Mouse (Mus musculus) kidney, embryonic 14.5 days (tissue): ENCODE data around the gene Vipr2. TPM values are rescaled to one million over a fixed set of nuclear protein-coding genes. Genes with fewer than 3 reads are reported as not detected.

Source experiments
- ATAC-seq: fragments of 200-750 bp; cut with Nextera tagmentation; 2 replicates; pipeline ENCODE4 v1.8.0; 2017; ENCODE audit warnings: moderate number of reproducible peaks, mild to moderate bottlenecking, moderate TSS enrichment, moderate library complexity; ENCODE audit not compliant: low FRiP score, low TSS enrichment
- H3K27ac ChIP-seq: fragments of 300-500 bp; sonication (generic); 2 replicates; pipeline ENCODE4 v1.5.1; 2014; ENCODE audit warnings: low read depth, mild to moderate bottlenecking, low read length, moderate library complexity, mixed read lengths
- H3K27me3 ChIP-seq: fragments of 300-500 bp; sonication (generic); 2 replicates; pipeline ENCODE4 v1.6.1; 2014; ENCODE audit warnings: mild to moderate bottlenecking, low read length; ENCODE audit not compliant: control insufficient read depth, insufficient read depth
- H3K36me3 ChIP-seq: fragments of 300-500 bp; sonication (generic); 2 replicates; pipeline ENCODE4 v1.6.1; 2014; ENCODE audit warnings: low read length, mixed read lengths; ENCODE audit not compliant: control insufficient read depth, insufficient read depth
- H3K4me1 ChIP-seq: fragments of 300-500 bp; sonication (generic); 2 replicates; pipeline ENCODE4 v1.6.1; 2014; ENCODE audit warnings: low read length, mixed read lengths; ENCODE audit not compliant: control insufficient read depth, insufficient read depth
- H3K4me2 ChIP-seq: fragments of 300-500 bp; sonication (generic); replicated peaks from 2 replicates; pipeline ENCODE4 v1.6.1; 2014; ENCODE audit warnings: low read depth, mild to moderate bottlenecking, low read length
- H3K4me3 ChIP-seq: fragments of 300-500 bp; sonication (generic); 2 replicates; pipeline ENCODE4 v1.5.1; 2014; ENCODE audit warnings: mild to moderate bottlenecking, low read length
- H3K9ac ChIP-seq: fragments of 300-500 bp; sonication (generic); 2 replicates; pipeline ENCODE4 v1.6.1; 2014; ENCODE audit warnings: low read depth, mild to moderate bottlenecking, low read length, moderate library complexity
- H3K9me3 ChIP-seq: fragments of 300-500 bp; sonication (generic); 2 replicates; pipeline ENCODE4 v1.6.1; 2016; ENCODE audit warnings: low read length; ENCODE audit not compliant: control insufficient read depth
- WGBS: fragments of 180-500 bp; shearing (Covaris S2); extraction: QIAGEN DNeasy Blood & Tissue Kit; methylation state at CpG from one replicate; pipeline ENCODE4 v1.1.7; 2014; 5-methylcytosine and 5-hydroxymethylcytosine counted together
- polyA plus RNA-seq: library from polyadenylated mRNA; unstranded; fragments of >200 nt; fragmentation: Nextera tagmentation; extraction: Ambion mirVana; gene quantifications from 2 replicates; pipeline ENCODE4 v1.2.1, GENCODE M21; 2014

Vipr2 gene
- polyA plus RNA-seq, 1 experiment from 2014 or later, result 1.4 TPM

DNA sequence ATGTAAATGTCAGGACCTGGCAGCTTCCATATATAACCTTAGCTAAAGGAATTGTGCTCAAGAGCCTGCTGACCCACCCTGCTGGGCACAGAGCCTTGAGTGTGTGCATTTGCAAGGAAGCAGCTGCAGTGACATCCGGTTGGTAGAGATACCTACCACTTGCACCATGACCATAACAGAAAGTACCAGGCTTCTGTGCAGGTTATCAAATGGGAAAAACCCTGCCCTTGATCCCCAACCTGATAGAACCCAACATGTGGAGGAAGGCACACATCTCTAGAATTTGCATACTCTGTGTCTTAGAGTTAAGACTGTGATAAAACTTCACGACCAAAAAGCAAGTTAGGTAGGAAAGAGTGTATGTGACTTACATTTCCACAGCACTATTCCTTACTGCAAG lies 63.1 kb downstream of the Vipr2 start:
- 87% methylated on average over 2 of the region's 2 CpGs for WGBS
- H3K36me3 ChIP-seq, result no peaks in the 10 kb centered on the region
- no peak overlapping the region for H3K4me3 ChIP-seq
- H3K27ac ChIP-seq, result no peak overlapping the region
- no peak overlapping the region for H3K9ac ChIP-seq
- ATAC-seq, result no peak
- no peaks in the 10 kb centered on the region for H3K4me1 ChIP-seq
- no peak overlapping the region for H3K4me2 ChIP-seq
- H3K27me3 ChIP-seq, result no peaks in the 10 kb centered on the region
- H3K9me3 ChIP-seq, result no peaks in the 10 kb centered on the region

DNA sequence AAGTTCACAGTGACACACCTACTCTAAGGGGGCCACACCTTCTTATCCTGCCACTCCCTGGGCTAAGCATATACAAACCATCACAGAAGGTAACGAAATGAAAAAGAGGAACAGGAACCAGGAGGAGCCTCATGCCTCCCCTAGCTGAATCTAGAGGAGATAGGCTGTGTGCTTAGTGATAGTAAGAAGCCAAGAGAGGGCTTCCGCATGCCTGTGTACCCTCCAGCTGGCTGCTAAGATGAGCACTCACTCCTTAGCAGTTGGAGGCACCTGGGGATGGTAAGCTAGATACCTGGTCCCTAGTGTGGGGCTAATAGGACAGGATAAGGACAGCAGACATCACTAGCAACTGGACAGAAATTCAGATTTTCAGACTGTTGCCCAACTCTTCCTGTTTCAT lies 64.3 kb downstream of the Vipr2 start:
- H3K4me2 ChIP-seq, result no peak overlapping the region
- H3K9me3 ChIP-seq, result no peaks in the 10 kb centered on the region
- no peak overlapping the region for H3K27ac ChIP-seq
- no peaks in the 10 kb centered on the region for H3K27me3 ChIP-seq
- H3K4me1 ChIP-seq, result no peaks in the 10 kb centered on the region
- no peaks in the 10 kb centered on the region for H3K36me3 ChIP-seq
- H3K4me3 ChIP-seq, result no peak overlapping the region
- ATAC-seq, result no peak
- WGBS, result 85% methylated on average over 2 of the region's 2 CpGs
- no peak overlapping the region for H3K9ac ChIP-seq

- 89% methylated on average over 3 of the region's 3 CpGs for WGBS
- ATAC-seq, result no peak
- H3K4me1 ChIP-seq, result no peaks in the 10 kb centered on the region
- no peak overlapping the region for H3K4me3 ChIP-seq
- no peak overlapping the region for H3K27ac ChIP-seq
- H3K4me2 ChIP-seq, result no peak overlapping the region
- no peaks in the 10 kb centered on the region for H3K36me3 ChIP-seq
- H3K27me3 ChIP-seq, result no peaks in the 10 kb centered on the region
- H3K9me3 ChIP-seq, result no peaks in the 10 kb centered on the region
- H3K9ac ChIP-seq, result no peak overlapping the region
Measured at GRCm38 (mm10) chr12:116142464-116142863, 64.9 kb downstream of the Vipr2 start.

- Histone ChIP-seq H3K36me3 (no peaks in the 10 kb centered on the region), H3K4me1 (no peaks in the 10 kb centered on the region), H3K27me3 (no peaks in the 10 kb centered on the region), H3K9ac (no peak overlapping the region), H3K9me3 (no peaks in the 10 kb centered on the region), H3K4me2 (no peak overlapping the region), H3K27ac (no peak overlapping the region), H3K4me3 (no peak overlapping the region)
- 58% methylated on average over 5 of the region's 5 CpGs for WGBS
- no peak for ATAC-seq
Measured at GRCm38 (mm10) chr12:116145246-116145645, 67.7 kb downstream of the Vipr2 start.

DNA sequence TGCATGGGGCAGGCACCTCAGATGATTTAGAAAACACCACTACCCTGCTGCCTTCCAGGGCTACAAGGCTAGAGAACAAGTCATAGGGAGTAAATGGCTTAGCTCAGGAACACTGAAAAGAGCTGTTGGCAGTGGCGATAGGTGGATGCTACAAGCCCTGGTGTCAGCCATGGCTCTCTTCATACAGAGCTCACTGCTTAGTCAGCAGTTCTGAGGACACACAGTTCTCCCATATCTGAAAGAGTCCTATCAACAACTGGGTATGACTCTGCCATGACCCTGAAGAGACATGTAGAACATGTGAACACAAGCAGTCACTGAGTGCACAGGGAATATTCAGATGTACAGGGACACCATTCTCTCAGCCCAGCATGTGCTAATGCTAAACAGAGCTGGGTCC lies 68.2 kb downstream of the Vipr2 start:
- no peaks in the 10 kb centered on the region for H3K4me1 ChIP-seq
- ATAC-seq, result no peak
- 82% methylated on average over 1 of the region's 1 CpGs for WGBS
- no peaks in the 10 kb centered on the region for H3K9me3 ChIP-seq
- no peak overlapping the region for H3K4me3 ChIP-seq
- H3K9ac ChIP-seq, result no peak overlapping the region
- no peak overlapping the region for H3K27ac ChIP-seq
- H3K4me2 ChIP-seq, result no peak overlapping the region
- H3K27me3 ChIP-seq, result no peaks in the 10 kb centered on the region
- no peaks in the 10 kb centered on the region for H3K36me3 ChIP-seq

GRCm38 (mm10) chr12:116146996-116147634 lies 69.6 kb downstream of the Vipr2 start:
- Histone ChIP-seq H3K4me3 (no peak overlapping the region), H3K4me1 (no peaks in the 10 kb centered on the region), H3K4me2 (no peak overlapping the region), H3K36me3 (no peaks in the 10 kb centered on the region), H3K27me3 (no peaks in the 10 kb centered on the region), H3K9ac (no peak overlapping the region), H3K9me3 (no peaks in the 10 kb centered on the region), H3K27ac (no peak overlapping the region)
- WGBS, result 60% methylated on average over 8 of the region's 8 CpGs
- ATAC-seq, result no peak

DNA sequence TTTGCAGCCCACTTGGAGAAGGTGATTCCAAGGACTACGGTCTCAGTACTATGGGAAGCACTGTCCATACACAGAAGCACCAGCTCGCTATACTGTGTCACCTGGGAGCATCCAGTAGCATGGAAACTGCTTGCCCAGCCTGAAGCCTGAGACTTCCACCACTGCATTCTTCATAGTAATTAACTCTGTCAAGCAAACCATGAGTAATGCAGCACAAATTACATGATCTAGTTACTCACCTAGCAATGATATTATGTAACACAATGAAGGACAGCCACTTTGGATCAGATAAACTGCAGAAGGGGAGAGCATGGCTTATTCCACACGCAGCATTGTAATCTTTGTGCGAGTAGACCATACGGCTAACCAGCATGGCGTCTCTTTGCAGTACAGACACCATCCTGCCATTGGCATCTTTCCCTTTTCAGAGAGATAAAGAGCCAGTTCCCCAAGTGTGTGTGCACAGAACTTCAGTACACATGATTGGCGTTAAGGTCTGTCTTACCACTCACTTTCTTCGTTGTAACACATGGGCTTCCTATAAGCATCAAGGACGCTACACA lies 75.4 kb downstream of the Vipr2 start:
- Histone ChIP-seq H3K4me1 (no peaks in the 10 kb centered on the region), H3K4me3 (no peak overlapping the region), H3K9ac (no peak overlapping the region), H3K27me3 (no peaks in the 10 kb centered on the region), H3K36me3 (no peaks in the 10 kb centered on the region), H3K9me3 (no peaks in the 10 kb centered on the region), H3K4me2 (no peak overlapping the region), H3K27ac (no peak overlapping the region)
- 91% methylated on average over 9 of the region's 9 CpGs for WGBS
- ATAC-seq, result no peak

- ATAC-seq, result no peak
- no peaks in the 10 kb centered on the region for H3K9me3 ChIP-seq
- no peak overlapping the region for H3K27ac ChIP-seq
- H3K4me3 ChIP-seq, result no peak overlapping the region
- H3K36me3 ChIP-seq, result no peaks in the 10 kb centered on the region
- no peak overlapping the region for H3K9ac ChIP-seq
- 69% methylated on average over 7 of the region's 7 CpGs for WGBS
- no peaks in the 10 kb centered on the region for H3K4me1 ChIP-seq
- no peaks in the 10 kb centered on the region for H3K27me3 ChIP-seq
- H3K4me2 ChIP-seq, result no peak overlapping the region
Measured at GRCm38 (mm10) chr12:116156792-116157532, 79.4 kb downstream of the Vipr2 start.

- Histone ChIP-seq H3K27me3 (no peaks in the 10 kb centered on the region), H3K4me3 (no peak overlapping the region), H3K9ac (no peak overlapping the region), H3K4me1 (no peaks in the 10 kb centered on the region), H3K4me2 (no peak overlapping the region), H3K36me3 (no peaks in the 10 kb centered on the region), H3K27ac (no peak overlapping the region), H3K9me3 (no peaks in the 10 kb centered on the region)
- 84% methylated on average over 5 of the region's 5 CpGs for WGBS
- ATAC-seq, result no peak
Measured at GRCm38 (mm10) chr12:116159223-116159622, 81.7 kb downstream of the Vipr2 start.
